Comparison of ENCODE assay signal across 24 mouse cellular contexts in the genomic region with DNA sequence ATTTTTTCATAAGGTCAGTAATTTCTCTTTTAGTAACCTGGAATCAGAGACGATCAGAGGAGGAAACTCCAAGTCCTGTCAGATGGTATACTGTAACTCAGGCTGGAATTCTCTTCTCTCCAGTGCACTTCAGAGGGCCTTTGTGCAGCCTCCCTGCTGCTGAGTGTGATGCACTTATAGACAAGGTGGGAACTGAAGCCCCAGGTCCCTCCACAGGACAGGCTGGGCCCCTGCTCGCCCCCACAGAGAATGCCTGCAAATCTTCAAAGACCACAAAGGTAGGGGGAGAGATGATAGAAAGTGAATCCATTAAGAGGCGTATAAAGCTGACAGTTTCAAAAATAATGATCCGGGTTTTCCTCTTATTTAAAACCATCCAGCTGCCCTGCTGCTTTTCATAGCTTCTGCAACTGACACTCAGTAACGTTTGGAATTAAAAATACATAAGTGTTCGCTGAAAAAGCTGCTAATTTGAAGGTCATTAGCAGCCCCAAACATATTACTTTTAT. TPM values are rescaled to one million over a fixed set of nuclear protein-coding genes. Genes with fewer than 3 reads are reported as not detected.
DNase-seq lines count a peak whose midpoint lies in the region; ATAC-seq and TF ChIP-seq lines count a peak whose summit lies in the region.
"Had no signal": no experiment of that assay in that cellular context is flagged by ENCODE, and none has a peak within 500 bp of the region (broad histone marks: within the 10 kb centered on the region; RNA-seq: fewer than 3 reads in every experiment).

No protein-coding gene starts in this region.

- TF ChIP-seq CTCF in brain, embryonic 14.5 days (IDR thresholded peaks at IDR 0.05; ENCODE audit: borderline replicate concordance, extremely low read depth, insufficient read depth, insufficient read length), result no peak
- TF ChIP-seq CTCF in midbrain, postnatal 0 days (IDR thresholded peaks at IDR 0.05), result no peak

- DNase-seq in forebrain, embryonic 14.5 days (ENCODE audit: low spot score), result peak; percentile 21
- DNase-seq in forebrain, embryonic 11.5 days (ENCODE audit: low spot score), result no peak
- peak; percentile 68 for DNase-seq in brain, embryonic 14.5 days (ENCODE audit: low read depth)
- no peak for DNase-seq in midbrain, postnatal 0 days (ENCODE audit: low spot score)
- no peak for DNase-seq in adrenal gland, adult 8-10 months
- DNase-seq: adrenal gland, adult 2 months; cerebellum, adult 11-12 months; cerebellum, adult 9-10 months; cerebellum, postnatal 25 days; gastrocnemius, postnatal 10 days; heart, adult 18-20 months; heart, postnatal 10 days; heart, postnatal 4 days had no signal

- H3K27ac ChIP-seq in forebrain, embryonic 14.5 days (ENCODE audit: low read depth, low read length), result no peak overlapping the region
- no peak overlapping the region for H3K27ac ChIP-seq in forebrain, embryonic 11.5 days (ENCODE audit: low read depth, low read length)
- H3K27ac ChIP-seq in midbrain, embryonic 13.5 days, result peak overlapping the region; percentile 75
- peak overlapping the region; percentile 52 for H3K27ac ChIP-seq in midbrain, postnatal 0 days (ENCODE audit: low read depth, low read length)
- H3K27ac ChIP-seq: embryonic facial prominence, embryonic 13.5 days; heart, embryonic 10.5 days had no signal

- ATAC-seq in forebrain, embryonic 14.5 days, result no peak
- no peak for ATAC-seq in forebrain, embryonic 11.5 days (replicated peaks; ENCODE audit: low FRiP score)
- peak; percentile 59; the same call in 1 of the 2 replicates for ATAC-seq in midbrain, embryonic 13.5 days
- ATAC-seq in midbrain, postnatal 0 days (ENCODE audit: low FRiP score), result no peak
- ATAC-seq: inflammation-experienced regulatory T-cells, adult 6 months; intestine, postnatal 0 days had no signal

- H3K4me3 ChIP-seq in forebrain, embryonic 14.5 days (ENCODE audit: low read depth, low read length), result no peak overlapping the region
- H3K4me3 ChIP-seq in forebrain, embryonic 11.5 days (ENCODE audit: low read depth, low read length), result no peak overlapping the region
- H3K4me3 ChIP-seq in midbrain, embryonic 13.5 days (replicated peaks), result no peak overlapping the region
- no peak overlapping the region for H3K4me3 ChIP-seq in midbrain, postnatal 0 days (ENCODE audit: low read depth, low read length)
- H3K4me3 ChIP-seq: embryonic facial prominence, embryonic 13.5 days; heart, embryonic 10.5 days had no signal

- no peak overlapping the region for H3K4me2 ChIP-seq in forebrain, embryonic 14.5 days (ENCODE audit: low read length)
- no peak overlapping the region for H3K4me2 ChIP-seq in forebrain, embryonic 11.5 days (ENCODE audit: low read depth, low read length, severe bottlenecking)
- no peak overlapping the region for H3K4me2 ChIP-seq in midbrain, embryonic 13.5 days (replicated peaks)
- no peak overlapping the region for H3K4me2 ChIP-seq in midbrain, postnatal 0 days (ENCODE audit: low read depth, low read length, poor library complexity, severe bottlenecking)
- H3K4me2 ChIP-seq: embryonic facial prominence, embryonic 13.5 days had no signal

- H3K9ac ChIP-seq in forebrain, embryonic 14.5 days (ENCODE audit: low read length), result no peak overlapping the region
- H3K9ac ChIP-seq in forebrain, embryonic 11.5 days (ENCODE audit: low read length), result no peak overlapping the region
- no peak overlapping the region for H3K9ac ChIP-seq in midbrain, embryonic 13.5 days (replicated peaks)
- H3K9ac ChIP-seq in midbrain, postnatal 0 days (replicated peaks; ENCODE audit: low read length, poor library complexity, severe bottlenecking), result 0 out of 2 replicates have a peak overlapping the region, but pooled peaks have one; percentile 24
- H3K9ac ChIP-seq: embryonic facial prominence, embryonic 13.5 days had no signal

- H3K4me1 ChIP-seq in forebrain, embryonic 14.5 days (ENCODE audit: control insufficient read depth, insufficient read depth, low read length), result peaks cover 21% of the 10 kb centered on the region
- peaks cover 17% of the 10 kb centered on the region for H3K4me1 ChIP-seq in forebrain, embryonic 11.5 days (replicated peaks; ENCODE audit: control insufficient read depth, insufficient read depth, low read length)
- H3K4me1 ChIP-seq in midbrain, embryonic 13.5 days (replicated peaks), result peaks cover 39% of the 10 kb centered on the region
- H3K4me1 ChIP-seq in midbrain, postnatal 0 days (ENCODE audit: insufficient read depth, low read length), result peaks cover 16% of the 10 kb centered on the region
- H3K4me1 ChIP-seq: heart, embryonic 10.5 days had no signal

- no peaks in the 10 kb centered on the region for H3K27me3 ChIP-seq in forebrain, embryonic 14.5 days (replicated peaks; ENCODE audit: control insufficient read depth, insufficient read depth, low read length)
- no peaks in the 10 kb centered on the region for H3K27me3 ChIP-seq in forebrain, embryonic 11.5 days (ENCODE audit: control insufficient read depth, insufficient read depth, low read length)
- H3K27me3 ChIP-seq in midbrain, embryonic 13.5 days, result no peaks in the 10 kb centered on the region
- H3K27me3 ChIP-seq in midbrain, postnatal 0 days (ENCODE audit: insufficient read depth, low read length), result no peaks in the 10 kb centered on the region
- H3K27me3 ChIP-seq: embryonic facial prominence, embryonic 13.5 days had no signal

- no peaks in the 10 kb centered on the region for H3K9me3 ChIP-seq in forebrain, embryonic 14.5 days (replicated peaks; ENCODE audit: control insufficient read depth, low read length)
- H3K9me3 ChIP-seq in forebrain, embryonic 11.5 days (ENCODE audit: control insufficient read depth, low read length), result no peaks in the 10 kb centered on the region
- no peaks in the 10 kb centered on the region for H3K9me3 ChIP-seq in midbrain, embryonic 13.5 days
- no peaks in the 10 kb centered on the region for H3K9me3 ChIP-seq in midbrain, postnatal 0 days (ENCODE audit: low read length)
- H3K9me3 ChIP-seq: embryonic facial prominence, embryonic 13.5 days; heart, embryonic 10.5 days had no signal

- no peak for TF ChIP-seq POLR2A in brain, embryonic 14.5 days (IDR thresholded peaks at IDR 0.05; ENCODE audit: borderline replicate concordance, extremely low read depth, insufficient read depth, insufficient read length, poor library complexity, severe bottlenecking)

- WGBS in forebrain, embryonic 14.5 days, result 39% methylated on average over 6 of the region's 6 CpGs
- 69% methylated on average over 6 of the region's 6 CpGs for WGBS in forebrain, embryonic 11.5 days
- 40% methylated on average over 6 of the region's 6 CpGs for WGBS in midbrain, embryonic 13.5 days
- 25% methylated on average over 6 of the region's 6 CpGs for WGBS in midbrain, postnatal 0 days

- H3K36me3 ChIP-seq in forebrain, embryonic 14.5 days (ENCODE audit: control insufficient read depth, insufficient read depth, low read length), result no peaks in the 10 kb centered on the region
- no peaks in the 10 kb centered on the region for H3K36me3 ChIP-seq in forebrain, embryonic 11.5 days (ENCODE audit: control insufficient read depth, insufficient read depth, low read length)
- H3K36me3 ChIP-seq in midbrain, embryonic 13.5 days, result no peaks in the 10 kb centered on the region
- H3K36me3 ChIP-seq in midbrain, postnatal 0 days (ENCODE audit: insufficient read depth, low read length), result no peaks in the 10 kb centered on the region
- H3K36me3 ChIP-seq: embryonic facial prominence, embryonic 13.5 days; heart, embryonic 10.5 days had no signal

RNA-seq across cellular contexts. Expression of gene 9630041A04Rik, which starts 46.2 kb away (rescaled TPM):
- 0.28 TPM in 1 of 2 replicates, not detected in the other for polyA plus RNA-seq in forebrain, embryonic 14.5 days (2014; fragmentation: Nextera tagmentation; extraction: Ambion mirVana)
- polyA plus RNA-seq in forebrain, embryonic 11.5 days (2014; fragmentation: Nextera tagmentation; extraction: Ambion mirVana), result 0.29 TPM in 1 of 2 replicates, not detected in the other
- polyA plus RNA-seq in brain, embryonic 14.5 days (2012; rRNA removed), result not detected in 2 replicates
- 0.94 and 1.1 TPM in 2 replicates for polyA plus RNA-seq in midbrain, embryonic 13.5 days (2015; fragmentation: Nextera tagmentation; extraction: Ambion mirVana)
- total RNA-seq in midbrain, postnatal 0 days (2014; rRNA removed), result not detected in 2 replicates
- 0.36 and 0.63 TPM in 2 replicates for polyA plus RNA-seq in midbrain, postnatal 0 days (2015; fragmentation: Nextera tagmentation; extraction: Ambion mirVana)
- total RNA-seq in adrenal gland, adult 8-10 months (2022), result not detected
- total RNA-seq: adrenal gland, adult 2 months; adrenal gland, postnatal 4 days; ES-E14; gastrocnemius, postnatal 10 days; gastrocnemius, postnatal 4 days; heart, adult 18-20 months; heart, postnatal 10 days; heart, postnatal 4 days had no signal
- polyA plus RNA-seq: adrenal gland, adult 2 months; cortical plate, adult 2 months; embryonic facial prominence, embryonic 13.5 days; frontal cortex, adult 2 months; heart, embryonic 10.5 days; heart, embryonic 14.5 days; inflammation-experienced regulatory T-cells, adult 6 months; intestine, postnatal 0 days had no signal

Comparison
In these comparisons a context has a peak if more than half of its experiments do, and no peak if none do; other contexts are left out.
1. DNase-seq: peak in forebrain, embryonic 14.5 days (single experiment) and brain, embryonic 14.5 days (single experiment); none in forebrain, embryonic 11.5 days (single experiment), midbrain, postnatal 0 days (single experiment) and adrenal gland, adult 8-10 months (single experiment).
2. H3K27ac ChIP-seq: peak in midbrain, embryonic 13.5 days (single experiment) and midbrain, postnatal 0 days (single experiment); none in forebrain, embryonic 14.5 days (single experiment) and forebrain, embryonic 11.5 days (single experiment).